Mouse (Mus musculus) lung, adult 2 months (tissue): ENCODE data around the gene Cenpe. TPM values are rescaled to one million over a fixed set of nuclear protein-coding genes. Genes with fewer than 3 reads are reported as not detected.

ENCODE experiments used
- DNase-seq: peaks from one replicate; pipeline ENCODE4 v3.0.0; 2022
- H3K4me1 ChIP-seq: fragments of 200-500 bp; 2 replicates; pipeline ENCODE4 v1.6.1; 2011; ENCODE audit warnings: low read length; ENCODE audit not compliant: control insufficient read depth, insufficient read depth
- H3K4me3 ChIP-seq: fragments of 200-500 bp; replicated peaks from 2 replicates; pipeline ENCODE3; 2011; ENCODE audit warnings: low read depth, mild to moderate bottlenecking, control low read depth, low read length; ENCODE audit errors: extremely low read depth
- CTCF ChIP-seq: fragments of 200-500 bp; IDR thresholded peaks from 2 replicates; pipeline ENCODE4 v1.5.1; 2011; ENCODE audit warnings: mild to moderate bottlenecking, low read length, control low read depth; ENCODE audit not compliant: insufficient read depth
- POLR2A ChIP-seq: fragments of 200-500 bp; IDR thresholded peaks from 2 replicates; pipeline ENCODE4 v1.6.1; 2011; ENCODE audit warnings: low read depth, mild to moderate bottlenecking, control low read depth, low read length, borderline replicate concordance; ENCODE audit errors: extremely low read depth
- WGBS: fragments of 180-500 bp; shearing (Covaris S2); methylation state at CpG from one replicate; pipeline ENCODE4 v1.1.7; 2018; 5-methylcytosine and 5-hydroxymethylcytosine counted together
- polyA plus RNA-seq: library from polyadenylated mRNA; depleted of rRNA; stranded (reverse); fragments of >200 nt; gene quantifications from 2 replicates; pipeline ENCODE4 v1.2.3, GENCODE M21; 2012; rRNA removed

Cenpe gene
- polyA plus RNA-seq, 1 experiment: 0.31 TPM

DNA sequence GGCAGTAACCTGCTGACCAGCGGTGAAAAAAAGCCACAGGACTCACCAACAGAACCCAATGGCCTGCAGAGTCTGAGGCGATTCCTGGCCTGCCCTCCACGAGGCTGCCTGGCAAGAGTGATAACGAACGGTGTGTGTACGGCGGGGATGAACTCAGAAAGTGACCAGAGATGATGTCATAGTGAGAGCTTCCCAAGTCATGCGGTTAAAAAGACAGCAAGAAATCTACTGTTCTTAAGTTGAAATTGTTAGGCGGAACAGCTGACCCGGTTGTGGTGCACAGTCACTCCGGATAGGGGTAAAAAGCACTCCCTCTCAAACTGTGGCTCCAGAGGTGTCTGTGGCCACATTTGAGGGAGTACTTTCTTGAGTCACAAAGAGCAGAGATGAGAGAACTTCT, 106.0 kb downstream of the Cenpe start:
- no peak for TF ChIP-seq CTCF
- TF ChIP-seq POLR2A: no peak
- no peak overlapping the region for H3K4me3 ChIP-seq
- WGBS: 72% methylated on average over 11 of the region's 11 CpGs
- H3K4me1 ChIP-seq: no peaks in the 10 kb centered on the region
- DNase-seq: no peak

Other genes with a start within 250 kb of the Cenpe start
- 1.1 and 1.2 TPM in 2 replicates for gene Bdh2, start 68.7 kb downstream of the Cenpe start, polyA plus RNA-seq
- 0.05 and 0.14 TPM in 2 replicates for gene Slc9b2, start 95.2 kb downstream of the Cenpe start, polyA plus RNA-seq
- gene Slc9b1, start 135.5 kb downstream of the Cenpe start, polyA plus RNA-seq: 0.21 TPM in 1 of 2 replicates, not detected in the other
- 14.1 and 19.3 TPM in 2 replicates for gene Cisd2, start 211.4 kb downstream of the Cenpe start, polyA plus RNA-seq
- gene Ube2d3, start 225.6 kb downstream of the Cenpe start, polyA plus RNA-seq: 287 and 312 TPM in 2 replicates